Comparison of ENCODE assay signal across 8 mouse cellular contexts in genomic region chr4:117374078-117374540, GRCm38 (mm10).
A peak's percentile ranks its signal among the peaks of the same experiment; 100 is the strongest.
DNase-seq lines count a peak whose midpoint lies in the region; ATAC-seq and TF ChIP-seq lines count a peak whose summit lies in the region.
"Had no signal": no experiment of that assay in that cellular context is flagged by ENCODE, and none has a peak within 500 bp of the region (broad histone marks: within the 10 kb centered on the region; RNA-seq: fewer than 3 reads in every experiment).

No protein-coding gene starts in this region.

- H3K9me3 ChIP-seq in lung, embryonic 15.5 days = no peaks in the 10 kb centered on the region
- H3K9me3 ChIP-seq in forebrain, embryonic 15.5 days = no peaks in the 10 kb centered on the region
- peaks cover 9% of the 10 kb centered on the region; the same call in 1 of the 2 replicates for H3K9me3 ChIP-seq in limb, embryonic 12.5 days
- no peaks in the 10 kb centered on the region for H3K9me3 ChIP-seq in stomach, embryonic 16.5 days (replicated peaks; ENCODE audit: control insufficient read depth, low read length)

- TF ChIP-seq POLR2A in lung, adult 2 months (IDR thresholded peaks at IDR 0.05; ENCODE audit: borderline replicate concordance, extremely low read depth, low read depth, low read length) = no peak

- H3K9ac ChIP-seq in lung, embryonic 15.5 days = no peak overlapping the region
- 0 out of 2 replicates have a peak overlapping the region, but pooled peaks have one; percentile 17 for H3K9ac ChIP-seq in forebrain, embryonic 15.5 days (replicated peaks)
- H3K9ac ChIP-seq in limb, embryonic 12.5 days (replicated peaks) = 0 out of 2 replicates have a peak overlapping the region, but pooled peaks have one; percentile 14
- 0 out of 2 replicates have a peak overlapping the region, but pooled peaks have one; percentile 37 for H3K9ac ChIP-seq in stomach, embryonic 16.5 days (ENCODE audit: low read length)

- intact Hi-C loops in gastrocnemius, postnatal 36 days (cut with DNase I) = no loop called here

- ATAC-seq in lung, embryonic 15.5 days (ENCODE audit: borderline replicate concordance, extremely low read depth, low FRiP score, low TSS enrichment) = no peak
- ATAC-seq in forebrain, embryonic 15.5 days (replicated peaks) = no peak; the same call in 1 of the 2 replicates
- ATAC-seq in limb, embryonic 12.5 days (ENCODE audit: insufficient number of reproducible peaks, insufficient read depth, low FRiP score, low TSS enrichment, low read depth) = no peak
- no peak for ATAC-seq in stomach, embryonic 16.5 days (ENCODE audit: insufficient read depth, low FRiP score)

- no peak for TF ChIP-seq CTCF in lung, adult 2 months (IDR thresholded peaks at IDR 0.05; ENCODE audit: insufficient read depth, low read length)

- H3K4me2 ChIP-seq in lung, embryonic 15.5 days = peak overlapping the region; percentile 39
- H3K4me2 ChIP-seq in forebrain, embryonic 15.5 days (replicated peaks) = peak overlapping the region; percentile 39
- peak overlapping the region; percentile 53 for H3K4me2 ChIP-seq in limb, embryonic 12.5 days
- H3K4me2 ChIP-seq in stomach, embryonic 16.5 days (ENCODE audit: low read depth, low read length) = peak overlapping the region; percentile 36

- H3K36me3 ChIP-seq in lung, embryonic 15.5 days = no peaks in the 10 kb centered on the region
- H3K36me3 ChIP-seq in forebrain, embryonic 15.5 days = no peaks in the 10 kb centered on the region
- H3K36me3 ChIP-seq in limb, embryonic 12.5 days = no peaks in the 10 kb centered on the region; the same call in 1 of the 2 replicates
- no peaks in the 10 kb centered on the region for H3K36me3 ChIP-seq in stomach, embryonic 16.5 days (ENCODE audit: control insufficient read depth, insufficient read depth, low read length)

- DNase-seq in lung, adult 2 months = no peak
- no peak for DNase-seq in frontal cortex, postnatal 36 days (ENCODE audit: low spot score in 2 of 2)
- DNase-seq in gastrocnemius, postnatal 36 days = no peak

- no peaks in the 10 kb centered on the region for H3K27me3 ChIP-seq in lung, embryonic 15.5 days
- no peaks in the 10 kb centered on the region for H3K27me3 ChIP-seq in forebrain, embryonic 15.5 days
- H3K27me3 ChIP-seq in limb, embryonic 12.5 days = peaks cover 13% of the 10 kb centered on the region
- H3K27me3 ChIP-seq in stomach, embryonic 16.5 days (ENCODE audit: control insufficient read depth, insufficient read depth, low read length) = no peaks in the 10 kb centered on the region

- no peak overlapping the region for H3K4me3 ChIP-seq in lung, embryonic 15.5 days
- no peak overlapping the region for H3K4me3 ChIP-seq in lung, adult 2 months (replicated peaks; ENCODE audit: extremely low read depth, low read depth, low read length)
- peak overlapping the region; percentile 20; the same call in 1 of the 2 replicates for H3K4me3 ChIP-seq in forebrain, embryonic 15.5 days
- H3K4me3 ChIP-seq in limb, embryonic 12.5 days (replicated peaks) = 0 out of 2 replicates have a peak overlapping the region, but pooled peaks have one; percentile 8
- H3K4me3 ChIP-seq in stomach, embryonic 16.5 days (replicated peaks; ENCODE audit: low read length) = 0 out of 2 replicates have a peak overlapping the region, but pooled peaks have one; percentile 10
- H3K4me3 ChIP-seq: erythroblast, embryonic 14.5 days had no signal

- H3K4me1 ChIP-seq in lung, embryonic 15.5 days = peaks cover 18% of the 10 kb centered on the region
- no peaks in the 10 kb centered on the region for H3K4me1 ChIP-seq in lung, adult 2 months (ENCODE audit: control insufficient read depth, insufficient read depth, low read length)
- peaks cover 22% of the 10 kb centered on the region for H3K4me1 ChIP-seq in forebrain, embryonic 15.5 days
- H3K4me1 ChIP-seq in limb, embryonic 12.5 days (replicated peaks) = peaks cover 79% of the 10 kb centered on the region
- peaks cover 17% of the 10 kb centered on the region for H3K4me1 ChIP-seq in stomach, embryonic 16.5 days (ENCODE audit: control insufficient read depth, insufficient read depth, low read length)

- no peak overlapping the region for H3K27ac ChIP-seq in lung, embryonic 15.5 days
- 0 out of 2 replicates have a peak overlapping the region, but pooled peaks have one; percentile 12 for H3K27ac ChIP-seq in forebrain, embryonic 15.5 days (replicated peaks)
- peak overlapping the region; percentile 37; the same call in 1 of the 2 replicates for H3K27ac ChIP-seq in limb, embryonic 12.5 days
- no peak overlapping the region for H3K27ac ChIP-seq in stomach, embryonic 16.5 days (ENCODE audit: low read length)

- WGBS in lung, embryonic 15.5 days = 17% methylated on average over 10 of the region's 10 CpGs
- 49% methylated on average over 10 of the region's 10 CpGs for WGBS in lung, adult 2 months
- 15% methylated on average over 10 of the region's 10 CpGs for WGBS in forebrain, embryonic 15.5 days
- WGBS in limb, embryonic 12.5 days = 11% methylated on average over 10 of the region's 10 CpGs
- 20% methylated on average over 10 of the region's 10 CpGs for WGBS in stomach, embryonic 16.5 days

Comparison
In these comparisons a context has a peak if more than half of its experiments do, and no peak if none do; other contexts are left out.
1. H3K27ac ChIP-seq: peak in forebrain, embryonic 15.5 days (single experiment) and limb, embryonic 12.5 days (single experiment); none in lung, embryonic 15.5 days (single experiment) and stomach, embryonic 16.5 days (single experiment).
2. H3K4me3 ChIP-seq: peak in forebrain, embryonic 15.5 days (single experiment), limb, embryonic 12.5 days (single experiment) and stomach, embryonic 16.5 days (single experiment); none in lung, embryonic 15.5 days (single experiment) and lung, adult 2 months (single experiment).
3. Peak in every context shown above with its lines, with median percentiles within 50 percentile points of each other: H3K4me2 ChIP-seq.